Mouse (Mus musculus): ENCODE measurements at regions not wholly inside any gene's neighbourhood (a gene's known extent, or its start where the extent isn't known, plus 50 kb on each side); places are given as distances from the start of the nearest gene placed in this dataset.

DNA sequence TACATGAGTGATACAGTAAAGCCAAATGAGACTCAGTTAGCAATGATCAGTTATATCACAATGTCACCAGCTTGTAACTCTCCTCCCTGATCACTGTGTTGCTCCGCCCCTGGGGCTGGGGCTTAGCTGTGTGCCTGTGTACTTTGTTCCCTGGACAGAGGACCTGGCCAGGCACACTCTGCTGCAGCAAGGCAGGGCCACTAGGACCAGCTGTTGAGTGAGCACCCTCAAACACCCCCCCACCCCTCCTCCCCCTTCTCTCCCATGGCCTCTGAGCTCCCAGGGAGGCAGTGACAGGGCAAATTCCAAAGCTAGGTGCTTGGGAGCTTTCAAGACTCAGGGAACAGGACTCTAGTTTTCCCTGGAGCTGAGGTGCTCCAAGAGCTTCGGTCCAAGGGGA lies 70.0 kb downstream of the Cryaa start:
- no peak overlapping the region for H3K9ac ChIP-seq (ENCODE audit: low read length)
- no peaks in the 10 kb centered on the region for H3K36me3 ChIP-seq (ENCODE audit: control insufficient read depth, insufficient read depth, low read length)
- H3K9me3 ChIP-seq (ENCODE audit: control insufficient read depth, low read length): no peaks in the 10 kb centered on the region
- no peak overlapping the region for H3K4me2 ChIP-seq (ENCODE audit: low read depth, severe bottlenecking)
- no peak for ATAC-seq (ENCODE audit: insufficient number of reproducible peaks, low FRiP score, low TSS enrichment, low read depth)
- WGBS: 84% methylated on average over 2 of the region's 2 CpGs
- DNase-seq (ENCODE audit: low spot score): no peak
- peaks cover 8% of the 10 kb centered on the region; the same call in 1 of the 2 replicates for H3K4me1 ChIP-seq (ENCODE audit: control insufficient read depth, insufficient read depth, low read length)
- H3K27me3 ChIP-seq (ENCODE audit: control insufficient read depth, insufficient read depth, low read length): no peaks in the 10 kb centered on the region
- no peak overlapping the region for H3K27ac ChIP-seq (replicated peaks; ENCODE audit: low read depth, low read length)
- no peak overlapping the region for H3K4me3 ChIP-seq (ENCODE audit: low read depth, low read length)

DNA sequence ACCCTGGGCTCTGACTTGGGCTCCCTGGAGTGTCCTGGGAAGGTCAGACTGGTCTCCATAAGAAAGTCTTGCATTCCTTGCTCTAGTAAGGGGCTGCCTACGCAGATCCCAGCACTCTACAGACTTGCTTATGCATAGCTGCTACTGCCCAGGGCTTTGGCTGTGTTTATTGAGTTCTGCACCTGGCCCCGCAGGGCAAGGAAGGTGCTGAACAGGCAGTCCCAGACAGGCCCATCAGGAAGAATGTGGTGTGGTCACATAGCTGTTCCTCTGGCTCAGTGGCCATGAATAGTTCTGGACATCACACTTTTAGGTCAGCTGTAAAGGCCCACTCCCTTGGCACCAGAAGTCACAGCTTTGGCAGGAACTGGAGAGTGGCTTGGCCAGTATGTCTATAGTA lies 70.6 kb downstream of the Cryaa start:
- Histone ChIP-seq H3K4me2 (ENCODE audit: low read depth, severe bottlenecking) (no peak overlapping the region), H3K9me3 (ENCODE audit: control insufficient read depth, low read length) (no peaks in the 10 kb centered on the region), H3K36me3 (ENCODE audit: control insufficient read depth, insufficient read depth, low read length) (no peaks in the 10 kb centered on the region), H3K27ac (replicated peaks; ENCODE audit: low read depth, low read length) (no peak overlapping the region), H3K4me1 (ENCODE audit: control insufficient read depth, insufficient read depth, low read length) (peaks cover 8% of the 10 kb centered on the region; the same call in 1 of the 2 replicates), H3K9ac (ENCODE audit: low read length) (no peak overlapping the region), H3K4me3 (ENCODE audit: low read depth, low read length) (no peak overlapping the region), H3K27me3 (ENCODE audit: control insufficient read depth, insufficient read depth, low read length) (no peaks in the 10 kb centered on the region)
- 71% methylated on average over 2 of the region's 2 CpGs for WGBS
- DNase-seq (ENCODE audit: low spot score): no peak
- ATAC-seq (ENCODE audit: insufficient number of reproducible peaks, low FRiP score, low TSS enrichment, low read depth): no peak

- DNase-seq (ENCODE audit: low spot score): no peak
- H3K4me3 ChIP-seq (ENCODE audit: low read depth, low read length): no peak overlapping the region
- no peak for ATAC-seq (ENCODE audit: insufficient number of reproducible peaks, low FRiP score, low TSS enrichment, low read depth)
- no peak overlapping the region for H3K9ac ChIP-seq (ENCODE audit: low read length)
- H3K27me3 ChIP-seq (ENCODE audit: control insufficient read depth, insufficient read depth, low read length): no peaks in the 10 kb centered on the region
- H3K36me3 ChIP-seq (ENCODE audit: control insufficient read depth, insufficient read depth, low read length): no peaks in the 10 kb centered on the region
- peaks cover 8% of the 10 kb centered on the region; the same call in 1 of the 2 replicates for H3K4me1 ChIP-seq (ENCODE audit: control insufficient read depth, insufficient read depth, low read length)
- no peaks in the 10 kb centered on the region for H3K9me3 ChIP-seq (ENCODE audit: control insufficient read depth, low read length)
- no peak overlapping the region for H3K4me2 ChIP-seq (ENCODE audit: low read depth, severe bottlenecking)
- 73% methylated on average over 6 of the region's 6 CpGs for WGBS
- no peak overlapping the region for H3K27ac ChIP-seq (replicated peaks; ENCODE audit: low read depth, low read length)
These were observed 71.4 kb downstream of the Cryaa start for GRCm38 (mm10) chr17:31748971-31749370.

DNA sequence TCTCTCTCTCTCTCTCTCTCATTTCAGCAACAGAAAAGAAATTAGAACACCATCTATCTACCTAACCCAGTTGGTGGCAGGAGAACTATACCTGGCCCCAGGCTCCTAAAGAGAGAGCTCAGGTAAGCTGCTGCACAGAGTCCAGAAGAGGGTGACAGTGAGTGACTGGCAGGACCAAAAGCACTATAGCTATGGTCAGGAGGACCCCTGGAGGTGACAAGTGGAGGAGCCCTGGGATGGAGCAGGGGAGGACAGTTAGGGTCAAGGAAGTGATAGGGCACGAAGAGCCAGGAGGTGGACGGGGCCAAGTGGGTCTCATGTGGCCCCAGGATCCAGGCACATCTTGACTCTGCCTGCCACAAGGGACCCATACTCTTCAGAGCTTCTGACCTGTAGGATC lies 73.7 kb downstream of the Cryaa start:
- Histone ChIP-seq H3K4me1 (ENCODE audit: control insufficient read depth, insufficient read depth, low read length) (peaks cover 8% of the 10 kb centered on the region; the same call in 1 of the 2 replicates), H3K9ac (ENCODE audit: low read length) (no peak overlapping the region), H3K36me3 (ENCODE audit: control insufficient read depth, insufficient read depth, low read length) (no peaks in the 10 kb centered on the region), H3K4me2 (ENCODE audit: low read depth, severe bottlenecking) (no peak overlapping the region), H3K27ac (replicated peaks; ENCODE audit: low read depth, low read length) (no peak overlapping the region), H3K9me3 (ENCODE audit: control insufficient read depth, low read length) (no peaks in the 10 kb centered on the region), H3K27me3 (ENCODE audit: control insufficient read depth, insufficient read depth, low read length) (no peaks in the 10 kb centered on the region), H3K4me3 (ENCODE audit: low read depth, low read length) (no peak overlapping the region)
- 65% methylated on average over 2 of the region's 2 CpGs for WGBS
- ATAC-seq (ENCODE audit: insufficient number of reproducible peaks, low FRiP score, low TSS enrichment, low read depth) (no peak), DNase-seq (ENCODE audit: low spot score) (no peak)

GRCm38 (mm10) chr17:31753113-31753858 lies 75.7 kb downstream of the Cryaa start:
- H3K9me3 ChIP-seq (ENCODE audit: control insufficient read depth, low read length): no peaks in the 10 kb centered on the region
- DNase-seq (ENCODE audit: low spot score) (no peak), ATAC-seq (ENCODE audit: insufficient number of reproducible peaks, low FRiP score, low TSS enrichment, low read depth) (no peak)
- H3K4me2 ChIP-seq (ENCODE audit: low read depth, severe bottlenecking): no peak overlapping the region
- no peaks in the 10 kb centered on the region for H3K4me1 ChIP-seq (ENCODE audit: control insufficient read depth, insufficient read depth, low read length)
- H3K27ac ChIP-seq (replicated peaks; ENCODE audit: low read depth, low read length): no peak overlapping the region
- no peak overlapping the region for H3K4me3 ChIP-seq (ENCODE audit: low read depth, low read length)
- no peak overlapping the region for H3K9ac ChIP-seq (ENCODE audit: low read length)
- WGBS: 61% methylated on average over 9 of the region's 9 CpGs
- H3K36me3 ChIP-seq (ENCODE audit: control insufficient read depth, insufficient read depth, low read length): no peaks in the 10 kb centered on the region
- H3K27me3 ChIP-seq (ENCODE audit: control insufficient read depth, insufficient read depth, low read length): no peaks in the 10 kb centered on the region

DNA sequence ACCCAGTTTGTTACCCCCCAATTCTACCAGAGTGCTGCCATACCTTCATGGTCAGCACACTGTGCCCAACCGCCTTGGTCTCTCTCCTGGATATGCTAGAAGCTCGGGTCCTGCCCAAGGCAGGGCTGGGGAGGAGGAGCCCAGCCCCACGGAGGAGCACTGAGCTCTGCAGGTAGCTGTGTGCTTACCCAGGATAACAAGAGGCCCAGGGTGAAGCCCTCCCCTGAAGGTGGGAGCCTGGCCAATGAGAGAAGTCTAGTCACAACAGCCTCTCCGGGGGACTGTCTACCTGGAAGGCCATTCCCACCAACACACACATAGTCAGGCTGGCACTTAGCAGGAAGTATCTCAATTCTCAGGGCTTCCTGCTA lies 76.2 kb downstream of the Cryaa start:
- H3K36me3 ChIP-seq (ENCODE audit: control insufficient read depth, insufficient read depth, low read length): no peaks in the 10 kb centered on the region
- H3K4me2 ChIP-seq (ENCODE audit: low read depth, severe bottlenecking): no peak overlapping the region
- no peak overlapping the region for H3K4me3 ChIP-seq (ENCODE audit: low read depth, low read length)
- H3K4me1 ChIP-seq (ENCODE audit: control insufficient read depth, insufficient read depth, low read length): no peaks in the 10 kb centered on the region
- H3K9ac ChIP-seq (ENCODE audit: low read length): no peak overlapping the region
- no peaks in the 10 kb centered on the region for H3K9me3 ChIP-seq (ENCODE audit: control insufficient read depth, low read length)
- H3K27me3 ChIP-seq (ENCODE audit: control insufficient read depth, insufficient read depth, low read length): no peaks in the 10 kb centered on the region
- no peak for ATAC-seq (ENCODE audit: insufficient number of reproducible peaks, low FRiP score, low TSS enrichment, low read depth)
- no peak overlapping the region for H3K27ac ChIP-seq (replicated peaks; ENCODE audit: low read depth, low read length)
- no peak for DNase-seq (ENCODE audit: low spot score)
- 43% methylated on average over 4 of the region's 4 CpGs for WGBS

- Histone ChIP-seq H3K27me3 (ENCODE audit: control insufficient read depth, insufficient read depth, low read length) (no peaks in the 10 kb centered on the region), H3K27ac (replicated peaks; ENCODE audit: low read depth, low read length) (no peak overlapping the region), H3K4me1 (ENCODE audit: control insufficient read depth, insufficient read depth, low read length) (no peaks in the 10 kb centered on the region), H3K9ac (ENCODE audit: low read length) (no peak overlapping the region), H3K4me3 (ENCODE audit: low read depth, low read length) (no peak overlapping the region), H3K9me3 (ENCODE audit: control insufficient read depth, low read length) (no peaks in the 10 kb centered on the region), H3K4me2 (ENCODE audit: low read depth, severe bottlenecking) (no peak overlapping the region), H3K36me3 (ENCODE audit: control insufficient read depth, insufficient read depth, low read length) (no peaks in the 10 kb centered on the region)
- DNase-seq (ENCODE audit: low spot score) (no peak), ATAC-seq (ENCODE audit: insufficient number of reproducible peaks, low FRiP score, low TSS enrichment, low read depth) (no peak)
- WGBS: 93% methylated on average over 2 of the region's 2 CpGs
These were observed 82.9 kb downstream of the Cryaa start for GRCm38 (mm10) chr17:31760465-31760864.

GRCm38 (mm10) chr17:31763078-31763477 lies 85.5 kb downstream of the Cryaa start:
- H3K4me3 ChIP-seq (ENCODE audit: low read depth, low read length): no peak overlapping the region
- 55% methylated on average over 5 of the region's 5 CpGs for WGBS
- peaks cover 7% of the 10 kb centered on the region; the same call in 1 of the 2 replicates for H3K4me1 ChIP-seq (ENCODE audit: control insufficient read depth, insufficient read depth, low read length)
- DNase-seq (ENCODE audit: low spot score): no peak
- H3K36me3 ChIP-seq (ENCODE audit: control insufficient read depth, insufficient read depth, low read length): no peaks in the 10 kb centered on the region
- no peak for ATAC-seq (ENCODE audit: insufficient number of reproducible peaks, low FRiP score, low TSS enrichment, low read depth)
- no peak overlapping the region for H3K9ac ChIP-seq (ENCODE audit: low read length)
- no peaks in the 10 kb centered on the region for H3K9me3 ChIP-seq (ENCODE audit: control insufficient read depth, low read length)
- no peak overlapping the region for H3K4me2 ChIP-seq (ENCODE audit: low read depth, severe bottlenecking)
- no peaks in the 10 kb centered on the region for H3K27me3 ChIP-seq (ENCODE audit: control insufficient read depth, insufficient read depth, low read length)
- H3K27ac ChIP-seq (replicated peaks; ENCODE audit: low read depth, low read length): no peak overlapping the region

Data from limb, embryonic 11.5 days (tissue).